Mouse (Mus musculus): ENCODE data around the gene Rmi2.

The Rmi2 gene

GRCm38 (mm10) chr16:10897372-10897771 is 62.5 kb downstream of the Rmi2 start:
- in situ Hi-C loops (cut with MboI; ENCODE audit: low pct_unique_long_range_greater_than_20kb in 1 of 2, low sequenced_read_pairs in 2 of 2, unreplicated experiment in 1 of 2), result no loop called here

- in situ Hi-C loops (cut with MboI; ENCODE audit: low pct_unique_long_range_greater_than_20kb in 1 of 2, low sequenced_read_pairs in 2 of 2, unreplicated experiment in 1 of 2), result no loop called here
These were observed 65.9 kb downstream of the Rmi2 start for GRCm38 (mm10) chr16:10900736-10901135.

DNA sequence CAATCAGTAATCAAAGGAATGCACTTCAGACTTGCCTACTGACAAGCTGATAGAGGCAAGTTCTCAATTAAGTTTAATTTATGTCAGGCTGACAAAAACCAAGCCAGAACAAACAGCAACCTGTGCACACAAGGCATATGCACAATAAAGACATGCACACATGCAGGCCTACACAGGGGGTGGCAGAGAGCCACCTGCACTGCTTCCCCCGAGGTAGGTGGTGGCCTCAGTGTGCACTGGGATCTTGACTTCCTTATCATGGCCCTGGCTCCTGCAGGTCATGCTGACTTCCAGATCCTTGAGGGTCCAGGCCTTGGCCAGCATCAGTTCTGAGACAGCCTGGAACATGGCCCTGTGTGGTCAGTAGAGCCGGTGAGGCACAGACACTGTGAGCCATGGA is 67.1 kb downstream of the Rmi2 start:
- in situ Hi-C loops (cut with MboI; ENCODE audit: low pct_unique_long_range_greater_than_20kb in 1 of 2, low sequenced_read_pairs in 2 of 2, unreplicated experiment in 1 of 2), result no loop called here

DNA sequence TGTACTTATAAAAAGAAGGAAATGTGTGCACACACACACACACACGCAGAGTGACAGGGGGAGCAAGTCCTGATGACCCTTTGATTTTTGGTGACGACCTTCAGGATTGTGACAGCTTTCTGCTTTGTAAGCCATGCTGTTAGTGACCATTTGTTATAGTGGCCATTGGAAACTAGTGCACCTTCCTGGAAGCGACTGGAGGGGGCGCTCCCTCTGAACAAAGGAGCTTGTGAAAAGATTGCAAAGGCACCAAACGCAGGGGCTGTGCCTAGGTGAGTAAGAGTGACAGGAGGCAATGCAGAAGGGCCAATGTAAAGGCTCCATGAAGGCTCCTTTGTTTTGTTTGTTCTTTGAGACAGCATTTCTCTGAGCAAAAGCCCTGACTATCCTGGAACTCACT is 68.0 kb downstream of the Rmi2 start:
- in situ Hi-C loops (cut with MboI; ENCODE audit: low pct_unique_long_range_greater_than_20kb in 1 of 2, low sequenced_read_pairs in 2 of 2, unreplicated experiment in 1 of 2), result no loop called here

GRCm38 (mm10) chr16:10905661-10906113 is 70.8 kb downstream of the Rmi2 start:
- in situ Hi-C loops (cut with MboI; ENCODE audit: low pct_unique_long_range_greater_than_20kb in 1 of 2, low sequenced_read_pairs in 2 of 2, unreplicated experiment in 1 of 2), result loop anchor here in 1 of 2 experiments (5.0 kb wide), 1 partner anchor 37 kb away; no protein-coding TSS in a partner anchor

DNA sequence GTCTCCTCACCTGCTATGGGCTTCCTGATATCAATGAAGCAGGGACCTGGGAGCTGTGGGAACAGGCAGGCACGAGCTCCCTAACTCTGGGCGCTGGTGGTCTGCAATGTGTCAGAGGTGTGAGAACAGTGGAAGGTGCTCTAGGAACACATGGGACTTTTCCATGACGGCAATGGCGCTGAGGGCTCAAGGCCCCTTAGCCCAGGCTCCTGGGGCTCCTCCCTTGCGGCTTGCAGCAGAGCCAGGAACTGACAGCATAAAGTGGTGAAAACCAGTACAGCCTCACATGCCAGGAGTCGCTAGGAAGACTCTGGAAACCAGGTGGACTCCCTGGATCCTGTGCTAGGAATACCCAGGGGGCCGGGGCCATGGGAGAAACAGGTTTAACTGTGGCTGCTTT is 75.7 kb downstream of the Rmi2 start:
- in situ Hi-C loops (cut with MboI; ENCODE audit: low pct_unique_long_range_greater_than_20kb in 1 of 2, low sequenced_read_pairs in 2 of 2, unreplicated experiment in 1 of 2), result no loop called here

DNA sequence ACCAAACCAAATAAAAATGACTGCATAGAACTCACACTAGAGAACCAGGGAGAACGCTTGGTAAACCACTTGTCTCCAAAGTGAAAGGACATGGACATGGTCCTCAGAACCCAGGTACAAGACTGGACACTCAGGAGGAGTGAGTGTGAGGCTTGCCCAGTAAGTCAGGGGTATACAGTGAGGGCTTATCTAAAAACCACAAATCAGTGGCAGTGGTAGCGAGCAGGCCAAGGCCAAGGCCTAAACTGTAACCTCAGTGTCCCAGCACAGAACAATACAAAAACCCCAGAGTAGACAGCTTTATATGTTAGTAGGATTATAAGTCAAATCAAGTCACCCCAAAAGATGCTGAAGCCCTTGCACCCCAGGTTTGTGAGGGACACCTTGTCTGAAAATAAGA is 76.2 kb downstream of the Rmi2 start:
- in situ Hi-C loops (cut with MboI; ENCODE audit: low pct_unique_long_range_greater_than_20kb in 1 of 2, low sequenced_read_pairs in 2 of 2, unreplicated experiment in 1 of 2), result no loop called here

DNA sequence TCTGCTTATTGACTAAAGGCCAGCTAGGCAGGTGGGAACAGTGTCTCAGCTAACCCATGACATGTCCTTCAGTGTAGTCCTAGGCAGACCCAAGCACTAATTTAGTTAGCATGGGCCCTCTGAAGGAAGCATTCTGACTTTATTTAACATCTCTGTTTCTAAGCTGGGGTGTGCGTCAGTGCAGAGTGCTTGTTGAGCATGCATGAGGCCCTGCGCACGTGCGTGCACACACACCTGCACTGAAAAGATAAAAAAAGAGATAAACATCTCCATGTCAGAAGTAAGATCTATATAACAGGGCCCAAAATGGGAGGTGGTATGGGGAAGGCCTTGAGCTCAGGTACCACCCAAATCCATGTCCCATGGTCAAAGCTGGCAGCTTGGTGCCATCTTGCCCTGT is 80.2 kb downstream of the Rmi2 start:
- in situ Hi-C loops (cut with MboI; ENCODE audit: low pct_unique_long_range_greater_than_20kb in 1 of 2, low sequenced_read_pairs in 2 of 2, unreplicated experiment in 1 of 2), result no loop called here

DNA sequence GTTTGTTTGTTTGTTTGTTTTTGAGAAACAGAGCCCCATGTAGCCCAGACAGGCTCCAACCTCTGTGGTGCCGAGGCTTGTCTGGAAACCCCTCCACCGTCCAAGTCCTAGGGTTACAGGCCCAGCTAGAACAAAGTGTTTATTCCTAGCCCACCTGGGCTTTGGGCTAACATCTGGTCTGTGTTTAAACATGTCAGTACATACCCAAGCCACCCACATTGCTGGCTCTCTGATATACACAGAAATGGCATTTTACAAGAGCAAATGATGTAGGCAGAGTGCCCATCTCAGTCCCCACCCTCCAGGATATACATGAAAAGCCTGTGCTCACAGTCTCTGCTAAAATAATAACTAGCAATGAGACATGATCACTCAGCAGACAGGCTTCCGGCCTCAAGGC is 81.4 kb downstream of the Rmi2 start:
- in situ Hi-C loops (cut with MboI; ENCODE audit: low pct_unique_long_range_greater_than_20kb in 1 of 2, low sequenced_read_pairs in 2 of 2, unreplicated experiment in 1 of 2), result no loop called here

GRCm38 (mm10) chr16:10919856-10920255 is 85.0 kb downstream of the Rmi2 start:
- in situ Hi-C loops (cut with MboI; ENCODE audit: low pct_unique_long_range_greater_than_20kb in 1 of 2, low sequenced_read_pairs in 2 of 2, unreplicated experiment in 1 of 2), result no loop called here

GRCm38 (mm10) chr16:10923561-10923960 is 88.7 kb downstream of the Rmi2 start:
- in situ Hi-C loops (cut with MboI; ENCODE audit: low pct_unique_long_range_greater_than_20kb in 1 of 2, low sequenced_read_pairs in 2 of 2, unreplicated experiment in 1 of 2), result no loop called here

GRCm38 (mm10) chr16:10925591-10926180 is 90.8 kb downstream of the Rmi2 start:
- in situ Hi-C loops (cut with MboI; ENCODE audit: low pct_unique_long_range_greater_than_20kb in 1 of 2, low sequenced_read_pairs in 2 of 2, unreplicated experiment in 1 of 2), result no loop called here

DNA sequence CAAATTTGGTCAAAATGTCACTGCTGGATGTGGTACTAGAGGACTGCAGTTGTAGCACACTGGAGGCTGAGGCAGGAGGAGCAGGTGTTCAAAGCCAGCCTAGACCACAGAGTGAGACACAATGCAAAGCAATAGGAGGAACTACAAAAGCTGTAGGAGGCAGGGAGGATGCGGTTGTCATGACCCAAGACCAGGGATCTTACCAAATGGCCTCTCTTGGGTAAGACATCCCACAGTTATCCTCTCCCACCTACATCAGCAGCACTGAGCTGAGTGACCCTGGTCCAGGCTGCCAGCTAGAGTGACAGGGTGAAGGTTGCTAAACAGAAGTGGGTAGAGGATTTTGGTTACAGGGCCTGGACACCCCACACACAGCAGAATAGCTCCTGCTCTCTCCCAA is 92.2 kb downstream of the Rmi2 start:
- in situ Hi-C loops (cut with MboI; ENCODE audit: low pct_unique_long_range_greater_than_20kb in 1 of 2, low sequenced_read_pairs in 2 of 2, unreplicated experiment in 1 of 2), result no loop called here

DNA sequence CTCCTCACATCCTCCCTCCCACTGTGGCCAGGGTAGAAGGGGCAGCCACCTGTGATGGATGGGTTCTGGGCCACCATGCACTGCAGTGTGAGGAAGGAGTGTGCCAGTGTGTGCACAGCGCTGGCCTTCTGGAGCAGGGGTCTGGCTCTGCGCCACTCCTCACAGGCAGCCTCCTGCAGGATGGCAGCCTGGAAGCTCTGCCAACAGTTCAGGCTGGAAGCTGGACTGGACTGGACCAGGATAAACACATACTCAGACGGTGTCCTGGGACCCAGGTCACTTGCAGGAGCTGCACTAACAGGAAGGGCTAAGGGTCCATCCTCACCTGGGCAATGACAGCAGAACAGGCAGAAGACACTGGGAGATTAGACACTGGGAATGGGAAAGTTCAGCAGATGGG is 98.5 kb downstream of the Rmi2 start:
- in situ Hi-C loops (cut with MboI; ENCODE audit: low pct_unique_long_range_greater_than_20kb in 1 of 2, low sequenced_read_pairs in 2 of 2, unreplicated experiment in 1 of 2), result no loop called here

GRCm38 (mm10) chr16:10934047-10934446 is 99.2 kb downstream of the Rmi2 start:
- in situ Hi-C loops (cut with MboI; ENCODE audit: low pct_unique_long_range_greater_than_20kb in 1 of 2, low sequenced_read_pairs in 2 of 2, unreplicated experiment in 1 of 2), result no loop called here

- in situ Hi-C loops (cut with MboI; ENCODE audit: low pct_unique_long_range_greater_than_20kb in 1 of 2, low sequenced_read_pairs in 2 of 2, unreplicated experiment in 1 of 2), result no loop called here
These were observed 102.0 kb downstream of the Rmi2 start for GRCm38 (mm10) chr16:10936700-10937319.

GRCm38 (mm10) chr16:10937497-10937896 is 102.6 kb downstream of the Rmi2 start:
- in situ Hi-C loops (cut with MboI; ENCODE audit: low pct_unique_long_range_greater_than_20kb in 1 of 2, low sequenced_read_pairs in 2 of 2, unreplicated experiment in 1 of 2), result no loop called here

DNA sequence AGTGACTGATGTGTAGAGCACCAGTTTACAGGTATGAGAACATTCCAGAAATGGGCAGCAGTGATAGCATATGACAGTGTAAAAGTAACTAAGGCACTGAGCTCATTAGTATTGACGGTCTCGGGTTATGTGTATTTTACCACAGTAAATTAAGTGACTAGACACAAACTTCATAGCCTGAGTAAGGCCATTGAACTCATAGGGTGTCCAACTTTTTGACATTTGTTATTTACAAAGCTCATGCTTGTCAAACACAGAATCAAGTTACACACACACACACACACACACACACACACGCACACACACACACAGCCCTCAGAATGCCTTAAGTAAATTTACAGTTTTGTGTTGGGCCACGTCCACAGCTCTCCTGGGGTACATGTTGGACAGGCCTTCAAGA is 105.1 kb downstream of the Rmi2 start:
- in situ Hi-C loops (cut with MboI; ENCODE audit: low pct_unique_long_range_greater_than_20kb in 1 of 2, low sequenced_read_pairs in 2 of 2, unreplicated experiment in 1 of 2), result loop anchor here in 1 of 2 experiments (5.0 kb wide), 1 partner anchor 33 kb away; no protein-coding TSS in a partner anchor

- in situ Hi-C loops (cut with MboI; ENCODE audit: low pct_unique_long_range_greater_than_20kb in 1 of 2, low sequenced_read_pairs in 2 of 2, unreplicated experiment in 1 of 2), result loop anchor here in 1 of 2 experiments (5.0 kb wide), 1 partner anchor 33 kb away; no protein-coding TSS in a partner anchor
These were observed 105.8 kb downstream of the Rmi2 start for GRCm38 (mm10) chr16:10940661-10941060.

All from mouse embryonic stem cell (cell line).